Mouse (Mus musculus): ENCODE measurements around the gene Slc35b2. TPM values are rescaled to one million over a fixed set of nuclear protein-coding genes. Genes with fewer than 3 reads are reported as not detected.

The Slc35b2 gene
- polyA plus RNA-seq, 1 experiment: 83.1 TPM

DNA sequence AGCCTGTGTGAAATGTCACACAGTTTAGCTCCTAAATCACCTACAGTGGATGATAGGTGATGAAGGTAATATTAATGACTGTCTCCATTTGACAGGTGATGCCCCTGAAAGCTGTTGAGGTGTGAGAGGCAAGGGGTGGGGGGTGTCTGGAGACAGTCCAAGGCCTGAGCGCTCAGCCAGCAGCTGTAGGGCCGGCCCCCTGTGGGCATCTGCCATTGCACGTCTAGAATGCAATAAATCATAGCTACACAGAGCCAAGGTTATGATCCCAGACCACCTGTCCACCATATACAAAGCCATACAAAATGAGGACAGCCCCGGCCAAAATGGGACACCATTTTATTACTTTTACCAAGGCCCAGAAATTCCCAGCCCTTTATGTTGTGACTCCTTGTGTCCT lies 38.7 kb upstream of the Slc35b2 start:
- no peaks in the 10 kb centered on the region for H3K4me1 ChIP-seq (ENCODE audit: control insufficient read depth, insufficient read depth, low read length)
- TF ChIP-seq CTCF (IDR thresholded peaks at IDR 0.05; ENCODE audit: low read depth, low read length) (no peak), POLR2A (IDR thresholded peaks at IDR 0.05; ENCODE audit: borderline replicate concordance, low read depth, low read length) (no peak)
- H3K27ac ChIP-seq (ENCODE audit: insufficient read depth, low read depth, low read length): no peak overlapping the region
- no peak overlapping the region for H3K4me3 ChIP-seq (ENCODE audit: insufficient read depth, low read length)

DNA sequence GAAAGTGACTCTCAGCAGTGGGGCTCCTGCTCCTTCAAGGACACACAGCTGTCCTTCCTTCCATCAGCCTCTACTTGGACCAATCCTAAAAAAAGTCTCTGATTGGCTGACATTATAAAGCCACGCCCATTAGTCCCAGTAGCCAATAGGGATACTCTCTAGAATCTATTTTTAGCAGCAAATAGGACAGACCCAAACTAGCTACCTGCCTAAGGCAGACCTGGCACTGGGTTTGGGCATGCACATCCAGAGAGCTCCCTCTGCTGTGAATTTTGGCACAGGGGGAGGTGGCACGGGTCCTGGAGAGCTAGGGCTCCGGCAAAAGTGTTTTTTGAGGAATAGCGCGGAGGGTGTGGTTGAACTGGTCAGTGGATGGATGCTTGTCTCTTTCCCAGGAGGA lies 37.1 kb upstream of the Slc35b2 start:
- Histone ChIP-seq H3K4me1 (ENCODE audit: control insufficient read depth, insufficient read depth, low read length) (no peaks in the 10 kb centered on the region), H3K4me3 (ENCODE audit: insufficient read depth, low read length) (no peak overlapping the region), H3K27ac (ENCODE audit: insufficient read depth, low read depth, low read length) (no peak overlapping the region)
- TF ChIP-seq POLR2A (IDR thresholded peaks at IDR 0.05; ENCODE audit: borderline replicate concordance, low read depth, low read length): no peak
- no peak for TF ChIP-seq CTCF (IDR thresholded peaks at IDR 0.05; ENCODE audit: low read depth, low read length)

DNA sequence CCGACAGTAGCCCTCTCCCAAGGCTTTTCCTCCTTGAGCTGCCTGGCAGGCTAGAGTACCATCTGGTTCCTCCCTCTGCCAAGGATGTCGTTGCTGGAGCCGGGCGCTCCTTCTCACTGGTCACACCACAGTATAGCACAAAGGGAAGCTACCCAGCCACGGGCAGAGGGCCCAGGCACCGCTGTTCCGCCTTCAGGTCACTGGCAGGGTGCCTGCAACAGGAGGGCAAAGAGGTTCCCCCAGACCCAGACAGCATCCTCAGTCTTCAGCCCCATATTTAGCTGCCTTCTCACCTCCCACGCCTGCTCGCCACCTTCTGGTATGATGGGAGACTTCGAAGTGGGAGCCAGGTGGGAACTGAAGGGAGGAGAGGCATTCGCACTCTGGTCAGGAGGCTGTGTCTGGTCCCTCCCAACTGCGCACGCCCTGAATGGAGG lies 33.3 kb upstream of the Slc35b2 start:
- H3K4me3 ChIP-seq (ENCODE audit: insufficient read depth, low read length): no peak overlapping the region
- no peak overlapping the region for H3K27ac ChIP-seq (ENCODE audit: insufficient read depth, low read depth, low read length)
- no peaks in the 10 kb centered on the region for H3K4me1 ChIP-seq (ENCODE audit: control insufficient read depth, insufficient read depth, low read length)
- TF ChIP-seq POLR2A (IDR thresholded peaks at IDR 0.05; ENCODE audit: borderline replicate concordance, low read depth, low read length) (no peak), CTCF (IDR thresholded peaks at IDR 0.05; ENCODE audit: low read depth, low read length) (no peak)

DNA sequence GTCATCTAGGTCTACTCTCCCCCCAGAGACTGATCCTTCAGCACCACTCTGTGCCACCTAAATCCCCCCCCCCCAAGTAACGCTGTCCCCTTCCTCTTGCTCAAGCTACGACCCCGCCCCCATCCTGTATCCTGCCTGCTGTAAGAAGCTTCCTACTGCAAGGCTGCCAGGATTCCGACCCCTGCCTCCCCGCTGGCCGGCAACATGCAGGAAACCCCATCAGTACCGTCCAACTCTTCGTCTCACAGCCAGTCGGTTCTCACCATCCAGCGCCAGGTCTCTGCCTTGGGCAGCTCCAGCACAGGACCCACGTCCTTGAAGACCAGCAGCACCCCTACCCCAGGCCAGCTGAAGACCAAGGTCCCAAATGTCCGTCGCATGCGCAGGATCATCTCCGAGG lies 30.8 kb upstream of the Slc35b2 start:
- H3K27ac ChIP-seq (ENCODE audit: insufficient read depth, low read depth, low read length): no peak overlapping the region
- H3K4me1 ChIP-seq (ENCODE audit: control insufficient read depth, insufficient read depth, low read length): no peaks in the 10 kb centered on the region
- H3K4me3 ChIP-seq (ENCODE audit: insufficient read depth, low read length): no peak overlapping the region
- TF ChIP-seq POLR2A (IDR thresholded peaks at IDR 0.05; ENCODE audit: borderline replicate concordance, low read depth, low read length) (no peak), CTCF (IDR thresholded peaks at IDR 0.05; ENCODE audit: low read depth, low read length) (no peak)

DNA sequence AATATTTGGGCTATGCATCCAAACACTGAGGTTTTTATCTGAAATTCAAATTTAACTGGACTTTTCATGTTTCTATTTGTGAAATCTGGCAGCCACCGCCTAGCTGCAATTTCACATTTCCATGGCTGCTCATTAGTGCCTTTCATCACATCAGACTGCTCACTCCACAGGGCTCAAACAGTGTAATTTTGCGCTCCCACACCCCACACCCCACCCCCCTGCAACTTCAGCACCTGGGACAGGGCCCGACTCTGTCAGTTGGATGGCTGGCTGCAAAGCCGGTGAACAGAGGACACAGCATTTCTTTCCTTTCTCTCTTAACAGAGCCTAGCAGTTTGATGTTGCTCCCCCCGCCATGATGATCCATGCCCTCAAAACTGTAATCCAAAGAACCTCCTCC lies 27.4 kb upstream of the Slc35b2 start:
- Histone ChIP-seq H3K27ac (ENCODE audit: insufficient read depth, low read depth, low read length) (no peak overlapping the region), H3K4me1 (ENCODE audit: control insufficient read depth, insufficient read depth, low read length) (no peaks in the 10 kb centered on the region), H3K4me3 (ENCODE audit: insufficient read depth, low read length) (no peak overlapping the region)
- no peak for TF ChIP-seq CTCF (IDR thresholded peaks at IDR 0.05; ENCODE audit: low read depth, low read length)
- no peak for TF ChIP-seq POLR2A (IDR thresholded peaks at IDR 0.05; ENCODE audit: borderline replicate concordance, low read depth, low read length)

DNA sequence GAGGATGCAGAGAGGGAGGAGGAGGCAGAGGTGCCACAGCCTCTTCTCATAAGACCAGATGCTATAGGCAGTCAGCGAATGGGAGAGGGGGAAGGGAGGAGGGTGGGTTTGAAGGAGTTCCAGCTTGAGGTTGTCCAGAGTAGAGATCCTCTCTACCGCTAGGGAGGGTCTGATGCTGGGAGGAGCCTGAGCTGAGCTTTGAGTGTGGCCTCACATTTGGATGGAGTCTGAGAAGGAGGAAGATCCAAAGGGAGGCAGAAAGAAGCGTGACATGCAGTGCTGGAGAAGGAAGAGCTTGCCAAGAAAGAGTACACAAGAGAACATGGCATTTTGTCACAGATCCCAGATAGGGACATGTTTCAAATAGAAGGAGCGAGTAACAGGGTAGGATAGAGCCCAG lies 25.3 kb upstream of the Slc35b2 start:
- Histone ChIP-seq H3K4me3 (ENCODE audit: insufficient read depth, low read length) (no peak overlapping the region), H3K27ac (ENCODE audit: insufficient read depth, low read depth, low read length) (no peak overlapping the region), H3K4me1 (ENCODE audit: control insufficient read depth, insufficient read depth, low read length) (no peaks in the 10 kb centered on the region)
- TF ChIP-seq CTCF (IDR thresholded peaks at IDR 0.05; ENCODE audit: low read depth, low read length) (no peak), POLR2A (IDR thresholded peaks at IDR 0.05; ENCODE audit: borderline replicate concordance, low read depth, low read length) (no peak)

DNA sequence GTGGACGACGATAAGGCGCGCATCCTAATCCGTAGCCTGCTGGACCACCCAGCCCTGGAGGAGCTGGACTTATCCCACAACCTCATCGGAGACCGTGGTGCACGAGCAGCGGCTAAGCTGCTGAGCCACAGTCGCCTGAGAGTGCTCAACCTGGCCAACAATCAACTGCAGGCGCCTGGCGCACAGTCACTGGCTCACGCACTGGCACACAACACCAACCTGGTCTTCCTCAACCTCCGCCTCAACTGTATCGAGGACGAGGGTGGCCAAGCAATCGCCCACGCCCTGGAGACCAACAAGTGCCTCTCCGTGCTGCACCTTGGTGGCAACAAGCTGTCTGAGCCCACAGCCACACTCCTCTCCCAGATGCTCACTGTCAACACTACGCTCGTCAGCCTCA lies 24.0 kb upstream of the Slc35b2 start:
- Histone ChIP-seq H3K27ac (ENCODE audit: insufficient read depth, low read depth, low read length) (no peak overlapping the region), H3K4me1 (ENCODE audit: control insufficient read depth, insufficient read depth, low read length) (no peaks in the 10 kb centered on the region), H3K4me3 (ENCODE audit: insufficient read depth, low read length) (no peak overlapping the region)
- TF ChIP-seq CTCF (IDR thresholded peaks at IDR 0.05; ENCODE audit: low read depth, low read length) (no peak), POLR2A (IDR thresholded peaks at IDR 0.05; ENCODE audit: borderline replicate concordance, low read depth, low read length) (no peak)

DNA sequence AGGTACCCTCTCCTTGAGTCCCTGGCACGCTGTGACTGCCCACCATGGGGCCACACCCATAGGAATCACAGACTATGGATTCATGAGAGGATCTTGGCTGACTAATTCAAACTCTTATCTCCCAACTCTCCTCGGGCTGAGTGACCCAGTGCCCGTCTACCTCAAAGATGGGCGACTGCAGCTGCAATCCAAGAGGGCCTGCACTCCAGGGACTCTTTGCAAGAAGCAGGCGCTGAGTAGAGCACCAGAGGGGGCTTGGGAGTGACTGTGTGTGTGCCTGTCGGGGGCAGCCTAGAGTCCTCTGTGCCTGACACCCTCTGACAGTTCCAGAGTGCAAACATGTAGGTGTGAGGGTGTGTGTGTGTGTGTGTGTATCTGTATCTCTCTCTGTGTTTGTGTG lies 21.5 kb upstream of the Slc35b2 start:
- Histone ChIP-seq H3K4me1 (ENCODE audit: control insufficient read depth, insufficient read depth, low read length) (0 out of 2 replicates have a peak, but pooled peaks cover 2% of the 10 kb centered on the region), H3K27ac (ENCODE audit: insufficient read depth, low read depth, low read length) (no peak overlapping the region), H3K4me3 (ENCODE audit: insufficient read depth, low read length) (no peak overlapping the region)
- TF ChIP-seq CTCF (IDR thresholded peaks at IDR 0.05; ENCODE audit: low read depth, low read length): no peak

DNA sequence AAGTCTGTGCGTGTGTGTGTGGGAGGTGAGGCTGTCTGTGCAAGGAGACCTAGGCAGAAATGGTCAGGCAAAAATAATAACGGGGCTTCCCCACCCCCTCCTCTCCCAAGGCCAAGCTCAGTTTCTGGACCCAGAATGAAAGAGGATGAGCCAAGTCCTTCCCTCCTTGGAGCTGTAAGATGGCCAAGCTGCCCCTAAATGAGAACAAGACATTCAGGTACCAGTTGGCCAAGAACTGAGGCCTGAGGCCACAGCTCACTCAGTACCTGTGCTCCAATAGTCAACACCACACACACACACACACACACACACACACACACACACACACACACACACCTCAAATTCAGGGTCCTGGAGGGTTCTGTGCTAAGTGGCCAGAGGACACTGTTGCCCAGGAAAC lies 21.0 kb upstream of the Slc35b2 start:
- Histone ChIP-seq H3K4me3 (ENCODE audit: insufficient read depth, low read length) (no peak overlapping the region), H3K27ac (ENCODE audit: insufficient read depth, low read depth, low read length) (no peak overlapping the region), H3K4me1 (ENCODE audit: control insufficient read depth, insufficient read depth, low read length) (0 out of 2 replicates have a peak, but pooled peaks cover 2% of the 10 kb centered on the region)
- TF ChIP-seq CTCF (IDR thresholded peaks at IDR 0.05; ENCODE audit: low read depth, low read length): no peak
- TF ChIP-seq POLR2A (IDR thresholded peaks at IDR 0.05; ENCODE audit: borderline replicate concordance, low read depth, low read length): no peak

DNA sequence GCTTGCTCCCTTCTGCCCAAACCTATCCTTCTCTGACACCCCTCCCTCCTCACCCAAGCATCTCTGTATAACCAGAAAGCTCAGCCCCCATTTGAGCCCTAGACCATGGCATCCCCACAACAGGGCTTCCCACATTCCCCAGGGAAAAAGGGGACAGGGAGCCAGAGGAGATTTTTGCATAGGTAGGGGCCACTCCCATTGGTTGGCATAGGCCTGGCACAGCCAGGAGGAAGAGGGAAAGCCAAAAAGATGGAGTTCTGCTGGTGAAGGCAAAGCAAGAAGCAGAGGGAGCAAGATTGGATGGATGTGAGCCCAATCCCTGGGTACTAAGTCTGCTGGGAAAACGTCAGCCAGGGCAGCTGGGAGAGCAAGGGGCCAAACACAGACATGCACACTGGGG lies 20.6 kb upstream of the Slc35b2 start:
- TF ChIP-seq POLR2A (IDR thresholded peaks at IDR 0.05; ENCODE audit: borderline replicate concordance, low read depth, low read length) (no peak), CTCF (IDR thresholded peaks at IDR 0.05; ENCODE audit: low read depth, low read length) (no peak)
- Histone ChIP-seq H3K4me3 (ENCODE audit: insufficient read depth, low read length) (no peak overlapping the region), H3K4me1 (ENCODE audit: control insufficient read depth, insufficient read depth, low read length) (0 out of 2 replicates have a peak, but pooled peaks cover 2% of the 10 kb centered on the region), H3K27ac (ENCODE audit: insufficient read depth, low read depth, low read length) (no peak overlapping the region)

Measured in bone marrow macrophage, adult 2 months (primary cell).